Mouse (Mus musculus) spleen, adult 2 months (tissue): Measurements from ENCODE around the gene Tpk1.

Experiments
- CTCF ChIP-seq: fragments of 200-500 bp; IDR thresholded peaks from 2 replicates; pipeline ENCODE4 v1.5.1; 2011; ENCODE audit warnings: mild to moderate bottlenecking, inconsistent platforms; ENCODE audit not compliant: insufficient read depth, insufficient read length, insufficient replicate concordance; ENCODE audit errors: extremely low read depth
- POLR2A ChIP-seq: fragments of 200-500 bp; IDR thresholded peaks from 2 replicates; pipeline ENCODE4 v1.6.1; 2011; ENCODE audit warnings: low read depth, low read length, inconsistent platforms

GRCm38 (mm10) chr6:43492367-43492766 is 173.7 kb downstream of the Tpk1 start:
- TF ChIP-seq POLR2A (no peak), CTCF (no peak)
